Mouse (Mus musculus): ENCODE data around the gene 1700024G13Rik. TPM values are rescaled to one million over a fixed set of nuclear protein-coding genes. Genes with fewer than 3 reads are reported as not detected.
"Not testable (repeated sequence)": the region's sequence is repeated elsewhere in the genome, so short reads cannot be mapped to it uniquely, and the experiment has no call there.

Gene 1700024G13Rik
- polyA plus RNA-seq (2015; fragmentation: Nextera tagmentation; extraction: Ambion mirVana), result not detected in 2 replicates

GRCm38 (mm10) chr14:32388196-32388595 is at the start of gene 1700024G13Rik:
Gene 1700024G13Rik (minus strand): TSS chr14:32388391.
- H3K4me3 ChIP-seq, result no peak within 1 kb of the TSS
- no peaks in the 10 kb centered on the region for H3K9me3 ChIP-seq
- H3K36me3 ChIP-seq, result no peaks in the 10 kb centered on the region
- 2% methylated on average over 13 of the region's 13 CpGs for WGBS
- H3K4me1 ChIP-seq, result 0 out of 2 replicates have a peak, but pooled peaks cover 3% of the 10 kb centered on the region
- ATAC-seq (ENCODE audit: insufficient number of reproducible peaks, insufficient read depth, low FRiP score, low TSS enrichment, low read depth), result 0 out of 2 replicates have a peak, but pooled peaks have one; percentile 43
- peaks cover 9% of the 10 kb centered on the region for H3K27me3 ChIP-seq
- no peak within 1 kb of the TSS for H3K9ac ChIP-seq
- no peak within 1 kb of the TSS for H3K27ac ChIP-seq
- H3K4me2 ChIP-seq, result peak within 1 kb of the TSS; percentile 29; the same call in 1 of the 2 replicates

GRCm38 (mm10) chr14:32437352-32437793 is 49.2 kb upstream of the 1700024G13Rik start:
- Histone ChIP-seq H3K9ac (no peak overlapping the region), H3K4me2 (no peak overlapping the region), H3K27ac (no peak overlapping the region), H3K4me1 (peaks cover 3% of the 10 kb centered on the region), H3K4me3 (no peak overlapping the region), H3K36me3 (no peaks in the 10 kb centered on the region), H3K27me3 (0 out of 2 replicates have a peak, but pooled peaks cover 1% of the 10 kb centered on the region), H3K9me3 (no peaks in the 10 kb centered on the region)
- WGBS, result 20% methylated on average over 5 of the region's 5 CpGs
- ATAC-seq (ENCODE audit: insufficient number of reproducible peaks, insufficient read depth, low FRiP score, low TSS enrichment, low read depth), result no peak

- Histone ChIP-seq H3K27me3 (peaks cover 3% of the 10 kb centered on the region; the same call in 1 of the 2 replicates), H3K4me3 (no peak overlapping the region), H3K9me3 (no peaks in the 10 kb centered on the region), H3K36me3 (no peaks in the 10 kb centered on the region), H3K9ac (no peak overlapping the region), H3K4me2 (no peak overlapping the region), H3K4me1 (no peaks in the 10 kb centered on the region), H3K27ac (no peak overlapping the region)
- ATAC-seq (ENCODE audit: insufficient number of reproducible peaks, insufficient read depth, low FRiP score, low TSS enrichment, low read depth), result no peak
- 58% methylated on average over 8 of the region's 8 CpGs for WGBS
These were observed 40.9 kb upstream of the 1700024G13Rik start for GRCm38 (mm10) chr14:32429030-32429602.

- Histone ChIP-seq H3K9ac (no peak overlapping the region), H3K36me3 (no peaks in the 10 kb centered on the region), H3K4me1 (no peaks in the 10 kb centered on the region), H3K9me3 (no peaks in the 10 kb centered on the region), H3K4me2 (no peak overlapping the region), H3K27me3 (peaks cover 10% of the 10 kb centered on the region), H3K27ac (no peak overlapping the region), H3K4me3 (no peak overlapping the region)
- ATAC-seq (ENCODE audit: insufficient number of reproducible peaks, insufficient read depth, low FRiP score, low TSS enrichment, low read depth), result no peak
- WGBS, result 89% methylated on average over 7 of the region's 7 CpGs
These were observed 35.8 kb upstream of the 1700024G13Rik start for GRCm38 (mm10) chr14:32423946-32424345.

GRCm38 (mm10) chr14:32418747-32419146 is 30.6 kb upstream of the 1700024G13Rik start:
- H3K4me1 ChIP-seq, result no peaks in the 10 kb centered on the region
- no peaks in the 10 kb centered on the region for H3K36me3 ChIP-seq
- 85% methylated on average over 11 of the region's 11 CpGs for WGBS
- H3K27me3 ChIP-seq, result peaks cover 4% of the 10 kb centered on the region
- ATAC-seq (ENCODE audit: insufficient number of reproducible peaks, insufficient read depth, low FRiP score, low TSS enrichment, low read depth), result no peak
- H3K4me2 ChIP-seq, result no peak overlapping the region
- H3K27ac ChIP-seq, result no peak overlapping the region
- no peak overlapping the region for H3K4me3 ChIP-seq
- H3K9me3 ChIP-seq, result no peaks in the 10 kb centered on the region
- H3K9ac ChIP-seq, result no peak overlapping the region

- Histone ChIP-seq H3K4me1 (peaks cover 7% of the 10 kb centered on the region; the same call in 1 of the 2 replicates), H3K9ac (no peak overlapping the region), H3K27me3 (no peaks in the 10 kb centered on the region), H3K36me3 (no peaks in the 10 kb centered on the region), H3K4me3 (no peak overlapping the region), H3K27ac (no peak overlapping the region), H3K9me3 (no peaks in the 10 kb centered on the region), H3K4me2 (no peak overlapping the region)
- 78% methylated on average over 5 of the region's 5 CpGs for WGBS
- no peak for ATAC-seq (ENCODE audit: insufficient number of reproducible peaks, insufficient read depth, low FRiP score, low TSS enrichment, low read depth)
These were observed 23.9 kb upstream of the 1700024G13Rik start for GRCm38 (mm10) chr14:32412075-32412474.

GRCm38 (mm10) chr14:32410084-32410483 is 21.9 kb upstream of the 1700024G13Rik start:
- no peak overlapping the region for H3K4me3 ChIP-seq
- H3K9ac ChIP-seq, result no peak overlapping the region
- no peak for ATAC-seq (ENCODE audit: insufficient number of reproducible peaks, insufficient read depth, low FRiP score, low TSS enrichment, low read depth)
- no peak overlapping the region for H3K27ac ChIP-seq
- H3K4me1 ChIP-seq, result peaks cover 7% of the 10 kb centered on the region; the same call in 1 of the 2 replicates
- no peak overlapping the region for H3K4me2 ChIP-seq
- H3K36me3 ChIP-seq, result no peaks in the 10 kb centered on the region
- 0 out of 2 replicates have a peak, but pooled peaks cover 5% of the 10 kb centered on the region for H3K27me3 ChIP-seq
- no peaks in the 10 kb centered on the region for H3K9me3 ChIP-seq
- WGBS, result 58% methylated on average over 5 of the region's 5 CpGs

GRCm38 (mm10) chr14:32405399-32405798 is 17.2 kb upstream of the 1700024G13Rik start:
- not testable (repeated sequence) for H3K9me3 ChIP-seq; H3K27ac ChIP-seq; H3K4me1 ChIP-seq; ATAC-seq (ENCODE audit: insufficient number of reproducible peaks, insufficient read depth, low FRiP score, low TSS enrichment, low read depth); H3K4me3 ChIP-seq; H3K9ac ChIP-seq; H3K27me3 ChIP-seq; H3K4me2 ChIP-seq; H3K36me3 ChIP-seq
- 42% methylated on average over 1 of the region's 1 CpGs for WGBS

- peaks cover 10% of the 10 kb centered on the region for H3K4me1 ChIP-seq
- no peak overlapping the region for H3K4me2 ChIP-seq
- no peak for ATAC-seq (ENCODE audit: insufficient number of reproducible peaks, insufficient read depth, low FRiP score, low TSS enrichment, low read depth)
- 49% methylated on average over 15 of the region's 15 CpGs for WGBS
- no peak overlapping the region for H3K4me3 ChIP-seq
- H3K27me3 ChIP-seq, result peaks cover 39% of the 10 kb centered on the region
- no peak overlapping the region for H3K27ac ChIP-seq
- H3K9ac ChIP-seq, result no peak overlapping the region
- H3K36me3 ChIP-seq, result no peaks in the 10 kb centered on the region
- no peaks in the 10 kb centered on the region for H3K9me3 ChIP-seq
These were observed 6.6 kb downstream of the 1700024G13Rik start for GRCm38 (mm10) chr14:32381619-32382018.

GRCm38 (mm10) chr14:32381066-32381465 is 7.1 kb downstream of the 1700024G13Rik start:
- Histone ChIP-seq H3K4me3 (no peak overlapping the region), H3K4me2 (no peak overlapping the region), H3K9ac (no peak overlapping the region), H3K4me1 (peaks cover 10% of the 10 kb centered on the region), H3K27ac (no peak overlapping the region), H3K9me3 (no peaks in the 10 kb centered on the region), H3K36me3 (no peaks in the 10 kb centered on the region), H3K27me3 (peaks cover 39% of the 10 kb centered on the region)
- WGBS, result 31% methylated on average over 7 of the region's 7 CpGs
- ATAC-seq (ENCODE audit: insufficient number of reproducible peaks, insufficient read depth, low FRiP score, low TSS enrichment, low read depth), result no peak

GRCm38 (mm10) chr14:32380099-32380480 is 8.1 kb downstream of the 1700024G13Rik start:
- WGBS, result 34% methylated on average over 3 of the region's 3 CpGs
- no peak for ATAC-seq (ENCODE audit: insufficient number of reproducible peaks, insufficient read depth, low FRiP score, low TSS enrichment, low read depth)
- H3K4me3 ChIP-seq, result no peak overlapping the region
- H3K4me1 ChIP-seq, result peaks cover 10% of the 10 kb centered on the region
- no peaks in the 10 kb centered on the region for H3K9me3 ChIP-seq
- no peak overlapping the region for H3K27ac ChIP-seq
- H3K9ac ChIP-seq, result no peak overlapping the region
- no peak overlapping the region for H3K4me2 ChIP-seq
- peaks cover 39% of the 10 kb centered on the region for H3K27me3 ChIP-seq
- H3K36me3 ChIP-seq, result no peaks in the 10 kb centered on the region

GRCm38 (mm10) chr14:32379395-32380098 is 8.6 kb downstream of the 1700024G13Rik start:
- Histone ChIP-seq H3K4me2 (peak overlapping the region; percentile 43), H3K36me3 (no peaks in the 10 kb centered on the region), H3K9ac (no peak overlapping the region), H3K9me3 (no peaks in the 10 kb centered on the region), H3K4me1 (peaks cover 10% of the 10 kb centered on the region), H3K27me3 (peaks cover 39% of the 10 kb centered on the region), H3K4me3 (0 out of 2 replicates have a peak overlapping the region, but pooled peaks have one; percentile 6), H3K27ac (no peak overlapping the region)
- no peak for ATAC-seq (ENCODE audit: insufficient number of reproducible peaks, insufficient read depth, low FRiP score, low TSS enrichment, low read depth)
- 5% methylated on average over 22 of the region's 22 CpGs for WGBS

All from embryonic facial prominence, embryonic 13.5 days (tissue).